Mouse (Mus musculus) embryo, embryonic 10.5 days (tissue): ENCODE measurements around the gene Frat2.

Experiments used
- DNase-seq: peaks from one replicate; pipeline ENCODE4 v3.0.0-alpha.2; 2015; ENCODE audit warnings: low spot score

The Frat2 gene

GRCm38 (mm10) chr19:41844345-41844744 is 3.6 kb downstream of the Frat2 start:
- DNase-seq: no peak

- DNase-seq: no peak
These were observed 5.2 kb downstream of the Frat2 start for GRCm38 (mm10) chr19:41842706-41843105.

- DNase-seq: no peak
These were observed 5.7 kb downstream of the Frat2 start for GRCm38 (mm10) chr19:41842196-41842595.

- no peak for DNase-seq
These were observed 6.7 kb downstream of the Frat2 start for GRCm38 (mm10) chr19:41841105-41841750.

- no peak for DNase-seq
These were observed 8.2 kb downstream of the Frat2 start for GRCm38 (mm10) chr19:41839685-41840084.

- no peak for DNase-seq
These were observed 9.1 kb downstream of the Frat2 start for GRCm38 (mm10) chr19:41838808-41839207.

GRCm38 (mm10) chr19:41837917-41838261 is 10.0 kb downstream of the Frat2 start:
- DNase-seq: no peak

- DNase-seq: no peak
These were observed 10.6 kb downstream of the Frat2 start for GRCm38 (mm10) chr19:41837194-41837916.

- DNase-seq: no peak
These were observed 11.2 kb downstream of the Frat2 start for GRCm38 (mm10) chr19:41836719-41837118.

GRCm38 (mm10) chr19:41835816-41836215 is 12.1 kb downstream of the Frat2 start:
- DNase-seq: peak; percentile 65

GRCm38 (mm10) chr19:41835407-41835806 is 12.5 kb downstream of the Frat2 start:
- no peak for DNase-seq

GRCm38 (mm10) chr19:41832501-41833201 is 15.3 kb downstream of the Frat2 start:
- DNase-seq: no peak

- DNase-seq: peak; percentile 37
These were observed 16.1 kb downstream of the Frat2 start for GRCm38 (mm10) chr19:41831718-41832391.

GRCm38 (mm10) chr19:41831101-41831570 is 16.8 kb downstream of the Frat2 start:
- DNase-seq: peak; percentile 61

GRCm38 (mm10) chr19:41830106-41831031 is 17.6 kb downstream of the Frat2 start:
- no peak for DNase-seq

GRCm38 (mm10) chr19:41829381-41830105 is 18.4 kb downstream of the Frat2 start, which contains the start of gene Frat1:
TSS of gene Frat1 (plus strand) at chr19:41829970.
- peak; percentile 89 for DNase-seq

- no peak for DNase-seq
These were observed 19.0 kb downstream of the Frat2 start for GRCm38 (mm10) chr19:41828941-41829340.

- no peak for DNase-seq
These were observed 21.4 kb downstream of the Frat2 start for GRCm38 (mm10) chr19:41826529-41826928.

- DNase-seq: no peak
These were observed 23.0 kb downstream of the Frat2 start for GRCm38 (mm10) chr19:41824950-41825349.

- DNase-seq: no peak
These were observed 25.3 kb downstream of the Frat2 start for GRCm38 (mm10) chr19:41822589-41822988.

GRCm38 (mm10) chr19:41821436-41821835 is 26.5 kb downstream of the Frat2 start:
- no peak for DNase-seq
